Mouse (Mus musculus): ENCODE measurements at regions not wholly inside any gene's neighbourhood (a gene's known extent, or its start where the extent isn't known, plus 50 kb on each side); places are given as distances from the start of the nearest gene placed in this dataset.
"Not testable (repeated sequence)": the region's sequence is repeated elsewhere in the genome, so short reads cannot be mapped to it uniquely, and the experiment has no call there.

- DNase-seq (ENCODE audit: low spot score) = no peak
These were observed 114.4 kb downstream of the Dicer1 start for GRCm38 (mm10) chr12:104637046-104638032.

GRCm38 (mm10) chr12:104636474-104636873, 115.3 kb downstream of the Dicer1 start:
- no peak for DNase-seq (ENCODE audit: low spot score)

DNA sequence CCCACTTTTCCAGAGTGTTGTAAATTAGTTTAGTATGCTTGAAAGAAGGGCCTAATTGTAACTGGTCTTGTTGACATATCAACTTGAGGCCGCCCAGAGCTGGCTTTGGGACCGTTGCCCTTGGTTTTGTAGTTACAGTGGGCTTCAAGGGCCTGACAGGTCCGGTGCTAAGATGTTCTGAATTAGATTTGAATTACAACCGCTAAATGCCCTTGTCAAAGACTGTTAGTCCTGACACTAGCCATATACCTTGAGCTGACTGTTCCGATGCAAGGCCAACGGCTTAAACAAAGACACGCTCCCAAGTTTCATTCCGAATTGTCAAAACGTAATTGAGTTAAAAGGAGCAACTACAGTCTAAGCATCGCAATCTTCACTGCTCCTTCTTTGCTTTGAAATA, 116.9 kb downstream of the Dicer1 start:
- no peak for DNase-seq (ENCODE audit: low spot score)

DNA sequence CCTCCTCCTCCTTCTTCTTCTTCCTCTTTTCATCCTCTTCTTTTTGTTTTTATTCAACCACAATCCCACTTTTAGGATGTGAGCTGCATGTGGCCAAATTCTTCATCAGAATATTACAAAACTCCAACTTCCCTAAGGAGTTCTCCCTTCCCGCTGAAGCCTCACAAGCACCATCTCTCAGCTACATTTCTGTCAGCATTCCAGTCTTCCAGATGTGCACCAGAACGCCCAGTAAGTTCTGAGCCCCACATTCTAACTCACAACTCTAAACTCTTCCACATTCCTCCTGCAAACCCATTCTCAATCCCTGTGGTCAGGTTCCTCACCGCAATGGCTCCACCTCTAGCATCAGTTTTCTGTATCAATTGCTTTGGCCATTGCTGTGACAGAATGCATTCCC, 121.2 kb downstream of the Dicer1 start:
- no peak for DNase-seq (ENCODE audit: low spot score)

DNA sequence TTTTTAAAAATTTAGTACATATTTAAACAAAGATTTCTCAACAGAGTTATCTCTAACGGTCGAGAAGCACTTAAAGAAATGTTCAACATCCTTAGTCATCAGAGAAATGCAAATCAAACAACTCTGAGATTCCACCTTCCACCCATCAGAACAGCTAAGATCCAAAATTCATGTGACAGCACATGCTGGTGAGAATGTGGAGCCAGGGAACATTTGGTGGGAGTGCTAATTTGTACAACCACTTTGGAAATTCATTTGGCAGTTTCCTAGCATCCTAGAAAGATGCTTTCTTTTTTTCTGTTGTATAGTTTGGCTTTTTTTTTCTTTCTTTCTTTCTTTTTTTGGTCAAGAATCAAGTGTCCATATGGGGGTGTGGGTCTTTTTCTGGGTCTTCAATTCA, 122.3 kb downstream of the Dicer1 start:
- DNase-seq (ENCODE audit: low spot score) = no peak

GRCm38 (mm10) chr12:104626054-104626453, 125.7 kb downstream of the Dicer1 start:
- no peak for DNase-seq (ENCODE audit: low spot score)

- no peak for DNase-seq (ENCODE audit: low spot score)
These were observed 127.7 kb downstream of the Dicer1 start for GRCm38 (mm10) chr12:104623896-104624685.

DNA sequence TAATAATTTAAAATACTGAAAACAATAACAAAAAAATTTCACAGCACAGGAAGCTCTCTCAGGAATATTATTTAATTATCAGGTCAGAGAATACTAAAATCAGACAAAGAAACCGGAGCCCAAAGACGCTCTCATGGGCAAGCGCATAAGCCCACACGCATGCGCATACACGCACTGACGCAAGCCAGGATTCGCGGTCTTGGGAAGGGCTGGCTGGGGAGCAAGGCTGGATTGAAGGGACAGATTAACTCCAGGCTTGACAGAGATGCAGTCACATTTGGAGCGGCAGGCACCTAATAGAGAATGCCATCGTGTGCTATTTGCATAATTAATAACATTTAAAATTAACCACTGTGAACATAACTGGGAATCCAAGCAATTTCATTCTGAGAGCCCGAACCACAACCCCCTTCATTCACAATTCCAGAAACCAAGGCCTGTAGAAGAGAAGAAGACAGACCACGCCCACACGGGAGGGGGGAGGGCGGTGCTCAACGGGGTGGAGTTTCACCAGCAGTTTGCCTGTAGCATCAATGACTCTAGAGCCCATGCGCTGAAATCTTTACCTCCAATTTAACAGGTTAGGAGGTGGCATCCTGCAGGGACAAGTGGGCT, 134.5 kb downstream of the Dicer1 start:
- peak; percentile 74 for DNase-seq (ENCODE audit: low spot score)

GRCm38 (mm10) chr12:104614240-104614639, 137.5 kb downstream of the Dicer1 start:
- no peak for DNase-seq (ENCODE audit: low spot score)

GRCm38 (mm10) chr12:104609767-104610166, 136.6 kb upstream of the Gsc start:
- no peak for DNase-seq (ENCODE audit: low spot score)

GRCm38 (mm10) chr12:104608956-104609355, 135.8 kb upstream of the Gsc start:
- DNase-seq (ENCODE audit: low spot score) = not testable (repeated sequence)

DNA sequence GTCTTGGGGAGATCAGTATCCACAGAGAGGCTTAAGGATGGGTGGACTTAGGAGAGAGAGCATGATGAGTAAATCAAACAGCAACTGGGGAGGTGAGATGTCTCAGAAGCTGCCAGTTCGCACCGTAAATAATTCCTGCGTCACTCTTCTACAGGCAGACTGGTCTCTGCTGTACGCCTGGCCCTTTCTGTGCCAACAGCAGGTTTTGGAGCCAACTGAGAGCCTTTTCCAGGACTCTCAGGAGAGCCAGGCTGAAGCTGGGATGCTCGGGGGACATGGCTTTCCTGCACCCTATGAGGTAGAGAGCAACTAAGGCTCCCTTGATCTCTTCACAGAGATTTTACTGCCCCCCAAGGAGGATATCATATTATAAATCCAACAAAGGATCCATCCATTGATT, 134.3 kb upstream of the Gsc start:
- no peak for DNase-seq (ENCODE audit: low spot score)

DNA sequence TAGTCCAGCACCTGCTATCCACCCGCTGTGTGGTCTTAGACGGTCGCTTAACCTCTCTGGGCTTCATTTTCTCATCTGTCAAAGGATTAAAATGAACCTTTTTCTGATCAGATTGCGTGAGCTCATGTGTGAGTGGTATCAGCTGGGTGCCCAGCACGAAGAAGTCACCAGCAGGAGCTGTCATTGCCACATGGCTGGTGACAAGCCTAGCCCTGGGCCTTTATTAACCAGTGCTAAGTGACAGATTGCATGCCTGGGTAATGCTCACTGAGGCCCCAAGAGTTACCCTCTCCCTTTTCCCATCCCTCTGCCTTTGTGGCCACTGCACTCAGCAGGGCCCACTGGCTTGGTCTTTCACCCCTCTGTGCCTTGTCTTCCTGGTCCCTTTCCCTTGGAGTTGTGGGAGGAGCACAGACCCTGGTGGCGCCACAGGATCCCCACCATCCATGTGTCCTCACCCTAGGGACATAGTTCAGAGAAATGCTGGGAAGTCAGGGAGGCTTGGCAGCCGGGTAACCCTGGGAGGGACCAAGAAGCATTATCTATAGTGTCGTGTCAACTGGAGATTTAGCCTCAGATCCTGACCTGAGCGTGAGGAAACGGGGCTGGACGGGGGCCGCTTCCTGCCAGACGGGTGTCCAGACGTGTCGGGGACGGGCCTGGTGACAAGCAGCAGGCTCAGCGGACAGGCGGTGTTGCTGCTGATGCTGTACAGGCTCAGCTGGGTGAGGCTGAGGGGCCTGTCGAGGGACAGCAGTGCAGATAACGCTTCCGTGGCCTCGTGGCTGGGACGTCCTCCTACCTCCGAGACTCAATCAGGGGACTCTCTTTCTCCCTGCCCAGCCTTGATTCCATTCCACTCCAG, 132.6 kb upstream of the Gsc start:
- DNase-seq (ENCODE audit: low spot score) = no peak

DNA sequence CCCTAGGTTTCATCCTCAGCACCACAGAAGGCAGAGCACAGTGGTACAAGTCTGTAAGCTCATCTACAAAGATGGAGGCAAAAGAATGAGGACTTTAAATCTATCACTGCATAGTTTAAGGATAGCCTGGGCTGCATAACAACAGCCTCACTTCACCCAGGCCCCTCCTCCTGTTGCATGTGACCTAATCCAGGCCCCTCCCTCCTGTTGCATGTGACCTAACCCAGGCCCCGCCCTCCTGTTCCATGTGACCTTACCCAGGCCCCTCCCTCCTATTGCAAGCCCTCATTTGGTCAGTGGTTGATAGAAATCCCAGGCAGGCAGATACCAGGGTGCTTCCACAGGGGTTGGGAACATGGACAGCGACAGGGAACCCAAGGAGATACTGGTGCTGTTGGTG, 124.9 kb upstream of the Gsc start:
- no peak for DNase-seq (ENCODE audit: low spot score)

GRCm38 (mm10) chr12:104593526-104594155, 120.5 kb upstream of the Gsc start:
- DNase-seq (ENCODE audit: low spot score) = peak; percentile 65

DNA sequence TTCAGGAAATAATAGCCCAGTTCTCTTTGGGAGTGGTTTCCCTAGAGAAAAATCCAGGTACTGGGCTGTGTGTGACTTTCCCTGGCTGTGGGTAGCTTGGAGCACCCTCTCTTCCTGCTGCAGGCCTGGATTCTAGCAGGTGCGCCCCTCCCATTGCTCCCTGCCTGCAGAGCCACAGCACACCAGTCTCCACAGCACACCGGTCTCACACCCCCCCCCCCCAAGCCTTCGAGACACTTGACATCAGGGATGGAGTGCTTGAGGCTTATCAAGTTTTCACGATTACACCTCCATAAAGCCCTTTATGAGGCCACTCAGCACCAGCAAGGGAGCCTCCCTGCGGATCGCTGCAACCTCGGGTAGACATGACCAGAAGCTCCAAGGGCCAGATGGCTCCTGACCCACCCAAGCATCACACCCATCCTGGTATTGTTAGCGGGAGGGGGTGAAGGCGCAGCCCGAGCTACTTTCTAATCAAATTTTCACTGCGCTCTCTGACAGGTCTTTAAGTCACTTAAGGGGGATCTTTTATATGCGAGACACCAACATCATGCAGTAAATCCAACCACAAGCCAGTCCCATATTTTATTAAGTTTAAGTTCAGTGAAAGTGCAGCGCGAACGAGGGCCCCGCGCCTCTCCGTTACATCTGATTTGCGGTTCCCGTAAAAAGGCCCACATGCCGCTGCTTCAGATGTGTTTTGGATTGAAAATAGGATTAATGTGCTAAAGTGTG, 119.8 kb upstream of the Gsc start:
- no peak for DNase-seq (ENCODE audit: low spot score)

DNA sequence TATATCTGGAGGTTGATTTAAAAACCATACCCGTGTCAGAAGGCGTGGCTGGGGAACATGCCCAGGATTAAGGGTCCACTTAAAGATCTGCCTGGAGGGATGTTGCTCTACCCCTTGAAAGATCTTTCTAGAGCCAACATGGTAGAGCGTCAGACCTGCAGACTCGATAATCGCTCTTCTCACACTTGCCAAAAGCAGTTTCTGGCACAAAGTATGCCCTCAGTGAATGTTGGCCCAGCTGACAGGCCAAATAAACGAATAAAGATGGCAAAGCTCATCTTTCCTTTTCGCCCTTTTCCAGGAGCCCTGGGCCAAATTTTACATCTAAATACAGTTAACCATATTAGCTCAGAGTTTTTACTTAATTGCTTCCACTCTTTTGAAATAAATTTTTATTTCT, 118.4 kb upstream of the Gsc start:
- DNase-seq (ENCODE audit: low spot score) = no peak

DNA sequence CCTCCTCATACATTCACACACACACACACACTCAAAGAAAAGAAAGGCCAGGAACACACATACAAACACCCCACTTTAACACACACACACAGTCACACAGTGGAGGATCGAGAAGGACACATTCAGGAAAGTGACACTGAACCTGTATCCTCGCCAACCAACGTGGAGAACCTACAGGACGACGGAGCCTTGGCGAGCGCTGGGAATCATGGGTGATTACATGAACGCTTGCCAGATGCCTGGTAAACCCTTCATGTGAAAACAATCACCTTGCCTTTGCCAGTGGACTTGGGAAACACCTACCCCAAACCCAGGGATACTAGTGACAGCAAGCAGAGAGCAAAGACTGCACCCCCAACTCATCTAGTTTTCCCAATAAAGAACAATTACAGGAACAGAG, 117.2 kb upstream of the Gsc start:
- DNase-seq (ENCODE audit: low spot score) = no peak

GRCm38 (mm10) chr12:104584408-104584807, 111.3 kb upstream of the Gsc start:
- DNase-seq (ENCODE audit: low spot score) = no peak

GRCm38 (mm10) chr12:104580796-104581195, 107.7 kb upstream of the Gsc start:
- no peak for DNase-seq (ENCODE audit: low spot score)

Data from testis, postnatal 10 days (tissue).